Mouse (Mus musculus) G1E-ER4 (cell line): Measurements from ENCODE around the gene Slfn14. TPM values are rescaled to one million over a fixed set of nuclear protein-coding genes. Genes with fewer than 3 reads are reported as not detected.

Source experiments
- GATA1 ChIP-seq: IDR thresholded peaks from one replicate; pipeline ENCODE4 v1.8.0; 2012; ENCODE audit warnings: low read length, inconsistent platforms
- polyA plus RNA-seq: library from polyadenylated mRNA; stranded (reverse); fragments of >175 nt; gene quantifications from 2 replicates; pipeline ENCODE4 v1.2.3, GENCODE M21; 2012

Slfn14 gene
- polyA plus RNA-seq, 1 experiment: 0.02 TPM

- TF ChIP-seq GATA1: no peak
These were observed 58.4 kb downstream of the Slfn14 start for GRCm38 (mm10) chr11:83227926-83228723.

- no peak for TF ChIP-seq GATA1
These were observed 61.1 kb downstream of the Slfn14 start for GRCm38 (mm10) chr11:83225371-83225960.

Other genes with a start within 250 kb of the Slfn14 start
- gene Slfn2, start 221.6 kb downstream of the Slfn14 start, polyA plus RNA-seq: 0.37 and 0.83 TPM in 2 replicates
- not detected in 2 replicates for gene Slfn1, start 169.9 kb downstream of the Slfn14 start, polyA plus RNA-seq
- not detected in 2 replicates for gene Slfn4, start 111.5 kb downstream of the Slfn14 start, polyA plus RNA-seq
- not detected in 2 replicates for gene Slfn3, start 95.4 kb downstream of the Slfn14 start, polyA plus RNA-seq
- 14.0 and 19.2 TPM in 2 replicates for gene Ap2b1, start 12.3 kb upstream of the Slfn14 start, polyA plus RNA-seq
- gene Pex12, start 15.9 kb upstream of the Slfn14 start, polyA plus RNA-seq: 3.4 and 5.4 TPM in 2 replicates
- 0.16 and 0.17 TPM in 2 replicates for gene Rasl10b, start 122.4 kb upstream of the Slfn14 start, polyA plus RNA-seq
- not detected in 2 replicates for gene Gas2l2, start 142.7 kb upstream of the Slfn14 start, polyA plus RNA-seq
- gene 1700020L24Rik, start 151.0 kb upstream of the Slfn14 start, polyA plus RNA-seq: not detected in 2 replicates
- not detected in 2 replicates for gene Mmp28, start 176.3 kb upstream of the Slfn14 start, polyA plus RNA-seq
- 56.0 and 73.0 TPM in 2 replicates for gene Taf15, start 186.4 kb upstream of the Slfn14 start, polyA plus RNA-seq
- not detected in 2 replicates for gene Heatr9, start 235.4 kb upstream of the Slfn14 start, polyA plus RNA-seq
- not detected in 2 replicates for gene Ccl5, start 243.8 kb upstream of the Slfn14 start, polyA plus RNA-seq